Mouse (Mus musculus) liver, adult 2 months (tissue): ENCODE results near the gene Syt8.

ENCODE experiments used
- CTCF ChIP-seq: fragments of 200-500 bp; IDR thresholded peaks from 2 replicates; pipeline ENCODE4 v1.5.1; 2011; ENCODE audit warnings: low read depth, low read length, control low read depth
- POLR2A ChIP-seq: fragments of 200-500 bp; IDR thresholded peaks from 2 replicates; pipeline ENCODE4 v1.6.1; 2011; ENCODE audit warnings: low read length, control low read depth; ENCODE audit not compliant: insufficient read depth; ENCODE audit errors: extremely low read depth

GRCm38 (mm10) chr7:142475641-142476040 lies 41.0 kb downstream of the Syt8 start:
- TF ChIP-seq POLR2A: no peak
- no peak for TF ChIP-seq CTCF
